Mouse (Mus musculus): ENCODE measurements around the gene Ugt1a7c.

The Ugt1a7c gene

DNA sequence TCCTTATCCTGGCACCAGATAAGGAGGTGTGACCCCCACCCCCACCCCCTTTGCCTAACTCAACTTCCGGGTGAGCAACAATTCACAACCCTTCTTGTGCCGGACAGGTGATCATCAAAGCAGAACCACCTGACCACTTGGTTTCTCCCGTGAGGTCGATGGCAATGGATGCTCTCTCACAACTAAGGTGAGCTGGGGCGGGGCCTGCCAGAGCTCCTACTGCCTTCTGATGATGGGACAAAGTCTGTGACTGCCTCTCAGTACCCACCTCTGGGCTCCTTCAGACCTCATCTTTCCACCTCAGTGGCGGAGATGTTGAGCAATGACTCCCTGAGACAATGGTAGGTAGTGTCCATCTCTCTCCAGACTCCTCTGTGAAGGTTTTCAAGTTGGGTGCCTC is 151.0 kb downstream of the Ugt1a7c start:
- DNase-seq, result no peak

DNA sequence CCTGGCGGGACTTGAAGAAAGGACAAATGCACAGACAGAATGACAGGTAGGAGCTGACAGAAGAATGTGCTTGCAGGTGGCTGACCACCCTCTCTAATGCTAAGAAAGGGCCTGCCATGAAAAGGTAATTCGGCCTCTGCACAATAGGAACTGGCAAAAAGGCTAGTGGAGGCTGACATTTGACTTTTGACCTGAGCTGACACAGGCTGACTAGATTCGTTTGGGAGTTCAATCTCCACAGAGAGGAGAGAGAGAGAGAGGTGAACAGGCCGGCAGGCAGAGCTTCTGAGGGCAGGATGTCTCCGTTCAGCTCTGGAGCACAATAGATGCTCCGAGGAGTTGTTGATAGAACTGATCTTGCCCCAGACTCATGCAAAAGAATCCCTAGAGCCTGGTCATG is 151.5 kb downstream of the Ugt1a7c start:
- DNase-seq, result no peak

DNA sequence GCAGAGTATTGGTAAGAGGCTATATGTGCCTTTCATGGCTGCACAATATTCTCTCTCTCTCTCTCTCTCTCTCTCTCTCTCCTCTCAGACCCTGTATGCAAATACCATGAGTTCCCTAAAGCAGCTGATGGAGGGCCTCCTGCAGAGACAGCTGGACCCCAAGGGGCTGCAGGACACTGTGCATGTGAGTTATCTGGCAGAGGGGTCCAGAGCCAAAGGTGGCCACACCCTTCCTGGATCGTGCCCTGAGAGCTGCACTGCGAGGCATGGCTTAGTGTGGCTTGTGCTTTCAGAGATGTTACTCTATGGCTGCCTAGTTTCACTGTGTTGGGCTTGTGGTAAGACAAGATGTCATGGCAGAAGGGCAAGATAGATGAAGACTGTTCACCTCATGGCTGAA is 152.8 kb downstream of the Ugt1a7c start:
- no peak for DNase-seq

DNA sequence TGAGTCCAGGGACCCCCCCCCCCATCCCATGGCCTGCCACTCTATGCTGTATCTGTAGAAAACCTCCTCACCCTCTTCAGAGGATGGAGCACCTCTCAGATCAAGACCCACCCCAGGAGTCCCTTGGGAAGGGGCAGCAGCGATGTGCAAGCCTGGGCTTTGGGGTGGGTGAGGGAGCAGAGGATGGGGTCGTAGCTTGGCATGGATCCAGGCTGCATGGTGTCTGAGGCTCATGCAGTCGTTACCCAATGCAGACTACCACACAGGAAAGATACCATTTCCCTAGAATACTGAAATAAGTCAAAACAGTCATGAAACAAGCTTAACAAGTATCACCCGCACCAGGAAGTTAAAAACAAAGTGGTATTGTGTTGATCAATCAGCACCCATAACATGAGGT is 153.8 kb downstream of the Ugt1a7c start:
- no peak for DNase-seq

DNA sequence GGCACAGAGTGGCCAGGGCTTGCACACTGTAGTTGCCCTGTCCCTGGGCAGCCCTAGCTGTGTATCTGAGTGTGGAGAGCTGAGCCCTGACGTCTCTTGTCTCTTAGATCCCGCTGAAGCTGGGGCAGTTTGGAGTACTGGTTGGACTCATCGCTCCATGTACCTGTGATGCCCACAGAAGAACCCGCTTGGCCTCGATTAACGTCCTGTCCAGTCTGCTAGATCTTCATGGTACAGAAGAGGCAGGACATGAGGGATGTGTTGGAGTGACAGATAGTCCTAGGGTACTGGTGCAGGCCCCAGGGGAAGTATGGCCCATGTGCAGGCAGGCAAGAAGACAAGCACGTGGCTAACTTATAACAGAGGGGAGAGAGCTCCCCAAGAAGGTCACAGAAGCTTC is 154.7 kb downstream of the Ugt1a7c start:
- DNase-seq, result no peak

DNA sequence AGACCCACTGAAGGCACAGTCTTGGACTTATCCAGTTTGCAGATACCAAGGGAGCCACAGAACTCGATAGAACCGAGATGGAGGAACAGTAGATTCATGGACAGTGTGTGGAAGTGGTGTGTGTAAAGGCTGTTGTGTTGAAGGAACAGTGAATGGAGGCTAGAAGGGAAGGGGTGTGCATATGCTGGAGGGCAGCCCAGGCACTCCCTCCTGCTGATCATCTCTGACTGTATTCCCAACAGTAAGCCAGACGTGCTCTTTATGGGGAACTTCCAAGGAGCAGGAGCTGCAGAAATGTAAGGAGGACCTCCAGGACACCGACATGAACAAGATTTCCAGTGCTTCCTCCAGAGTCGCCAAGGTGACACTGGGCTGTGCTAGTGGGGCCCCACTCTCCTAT is 155.2 kb downstream of the Ugt1a7c start:
- DNase-seq, result no peak

DNA sequence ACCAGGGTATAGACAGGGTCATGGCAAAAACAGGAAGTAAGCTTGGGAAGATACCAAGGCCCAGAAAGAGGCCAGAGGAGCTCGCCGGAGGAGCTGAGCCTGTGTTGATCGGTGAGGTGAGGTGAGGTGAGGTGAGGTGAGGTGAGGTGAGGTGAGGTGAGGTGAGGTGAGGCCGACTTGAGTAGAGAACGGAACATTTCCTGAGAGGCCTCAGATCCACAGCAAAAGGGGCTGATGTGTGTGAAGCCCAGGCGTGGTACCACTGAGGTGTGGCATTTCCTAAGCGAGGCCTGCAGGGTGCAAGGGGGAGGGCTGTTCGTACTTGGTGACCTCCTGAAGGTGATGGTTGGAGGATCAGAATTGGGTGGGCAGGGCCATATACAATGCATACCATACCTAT is 158.2 kb downstream of the Ugt1a7c start:
- no peak for DNase-seq

DNA sequence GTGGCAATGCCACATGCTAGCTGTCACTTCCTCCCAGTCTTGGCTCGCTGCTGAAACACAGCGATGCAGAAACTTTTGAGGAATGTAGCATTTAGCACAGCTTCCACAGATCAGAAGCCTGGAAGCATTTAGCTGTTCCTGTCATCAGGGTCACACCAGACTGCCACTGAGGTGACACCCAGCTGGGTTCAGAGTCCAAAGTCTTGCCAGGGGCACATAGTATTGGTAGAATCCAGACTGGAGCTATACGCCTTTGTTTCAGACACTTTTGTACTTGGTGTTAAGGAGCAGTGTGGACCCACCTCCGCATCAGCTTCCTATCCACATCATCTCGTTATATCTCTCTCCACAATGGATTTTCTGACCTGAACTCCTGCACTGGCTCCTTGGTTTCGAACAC is 158.7 kb downstream of the Ugt1a7c start:
- DNase-seq, result no peak

DNA sequence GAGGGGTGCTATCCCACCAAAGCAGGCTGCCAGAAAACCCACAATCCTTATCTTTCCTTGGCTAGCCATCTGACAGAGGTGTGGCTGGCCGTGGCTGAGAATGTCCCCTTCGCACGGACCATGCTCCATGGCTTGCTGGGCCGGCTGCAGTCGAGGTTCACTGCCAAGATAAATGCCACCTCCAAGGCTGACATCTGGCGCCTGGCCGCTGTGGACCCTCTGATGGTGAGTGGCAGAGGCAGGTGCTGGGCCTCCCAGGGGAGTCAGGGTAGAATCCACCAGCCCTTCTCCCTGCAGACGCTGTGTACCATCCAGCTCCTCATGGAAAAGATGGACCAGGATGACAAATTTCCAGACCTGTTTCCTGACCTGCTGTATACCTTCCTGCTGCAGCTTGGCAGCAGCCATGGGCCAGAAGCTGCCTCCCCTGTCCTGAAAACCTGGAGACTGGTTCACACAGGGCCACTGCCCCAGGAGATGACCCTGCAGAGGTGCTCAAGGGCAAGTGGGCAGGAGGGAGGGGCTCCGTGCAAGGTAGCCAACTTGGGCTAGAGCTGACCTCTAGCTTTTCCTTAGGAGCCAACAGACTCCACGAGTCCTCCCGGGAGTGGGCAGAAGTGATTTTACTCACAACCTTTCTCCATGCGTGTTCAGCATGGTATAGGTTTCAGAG is 160.1 kb downstream of the Ugt1a7c start:
- no peak for DNase-seq

DNA sequence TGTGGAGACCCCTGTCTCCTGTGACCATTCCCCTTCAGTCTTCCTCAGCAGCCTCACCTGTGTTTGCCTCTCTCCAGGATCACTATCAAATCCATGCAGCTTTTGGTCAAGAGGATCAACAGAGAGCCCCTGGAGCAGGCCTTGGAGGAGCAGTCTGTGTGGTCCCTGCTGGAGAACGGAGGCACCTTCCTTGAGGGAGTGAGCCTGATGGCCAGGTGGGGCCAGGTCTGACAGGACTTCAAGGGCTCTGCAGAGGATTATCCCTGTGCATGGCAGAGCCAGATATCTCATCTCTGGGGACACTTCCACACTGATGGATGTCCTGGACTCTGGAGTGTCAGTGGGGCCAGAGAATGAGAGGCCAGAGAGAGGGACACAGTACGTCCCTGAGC is 160.6 kb downstream of the Ugt1a7c start:
- DNase-seq, result no peak

DNA sequence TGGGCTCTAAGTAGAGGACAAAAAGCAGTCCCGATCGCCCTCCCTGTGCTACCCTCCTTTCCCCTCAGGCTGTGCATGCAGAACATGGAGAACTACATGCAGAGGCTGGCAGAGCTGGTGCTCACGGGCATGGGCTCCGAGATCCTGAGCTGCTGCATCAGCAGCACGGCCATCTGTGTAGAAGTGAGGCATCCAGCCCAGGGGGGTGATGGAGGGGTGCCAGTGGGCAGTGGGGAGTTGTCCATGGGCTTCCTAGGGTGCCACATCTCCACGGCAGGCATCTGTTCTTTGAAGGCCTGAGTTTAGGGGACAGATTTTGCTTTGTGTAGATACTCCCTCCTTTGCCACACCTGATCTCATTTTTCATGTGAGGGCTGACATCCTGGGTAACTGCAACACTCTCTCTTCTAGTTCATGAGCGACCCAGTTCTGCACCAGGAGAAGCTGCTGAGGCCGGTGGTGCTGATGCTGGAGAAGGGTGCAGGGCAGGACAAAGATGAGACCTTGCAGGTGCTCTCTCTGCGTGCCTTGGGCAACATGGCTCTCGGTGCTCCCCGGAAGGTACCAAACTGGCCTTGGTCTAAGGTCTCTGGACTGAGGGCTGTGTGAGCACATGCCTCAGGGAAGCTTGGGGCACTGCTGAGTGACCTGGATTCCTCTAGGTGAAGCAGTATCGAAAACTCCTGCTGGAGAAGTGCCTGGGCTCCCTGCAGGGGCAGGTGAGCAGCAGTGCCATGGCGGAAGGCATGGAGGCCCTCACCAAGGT is 161.3 kb downstream of the Ugt1a7c start:
- DNase-seq, result peak in 1 of 2 experiments; percentile 51

DNA sequence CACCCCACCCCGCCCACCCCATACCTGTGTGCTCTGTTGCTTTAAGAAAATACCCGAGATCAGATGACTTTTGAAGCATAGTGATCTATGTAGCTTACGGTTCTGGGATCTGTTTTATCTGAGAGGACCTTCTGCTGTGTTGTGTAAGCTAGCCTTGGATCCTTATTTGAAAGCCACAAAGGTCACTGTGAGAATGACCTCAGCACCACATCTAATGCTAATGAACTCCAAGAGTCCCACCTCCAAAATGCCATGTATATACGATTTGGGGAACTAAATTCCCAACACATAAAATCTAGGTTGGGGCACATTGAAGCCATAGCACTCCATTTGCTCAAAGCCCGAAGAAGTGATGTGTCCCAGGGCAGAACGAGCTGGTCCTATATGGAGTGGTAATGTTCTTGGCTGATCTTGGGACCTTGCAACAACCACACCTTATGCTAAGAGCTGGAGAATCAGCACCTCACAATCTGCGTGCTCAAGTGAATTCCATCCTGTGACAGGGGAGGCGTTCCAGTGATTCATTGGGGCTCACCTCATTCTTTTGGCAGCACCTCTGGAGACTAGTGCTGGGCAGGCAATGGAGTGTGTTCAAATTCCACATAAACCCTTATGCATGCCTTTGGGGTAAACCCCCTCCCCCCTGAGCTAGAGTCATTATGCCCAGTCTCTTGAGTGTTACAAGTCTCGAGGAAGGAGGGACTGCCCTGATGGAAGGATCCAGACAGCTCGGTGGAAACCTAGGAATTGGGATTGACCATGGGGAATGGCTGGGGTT is 162.2 kb downstream of the Ugt1a7c start:
- DNase-seq, result no peak

DNA sequence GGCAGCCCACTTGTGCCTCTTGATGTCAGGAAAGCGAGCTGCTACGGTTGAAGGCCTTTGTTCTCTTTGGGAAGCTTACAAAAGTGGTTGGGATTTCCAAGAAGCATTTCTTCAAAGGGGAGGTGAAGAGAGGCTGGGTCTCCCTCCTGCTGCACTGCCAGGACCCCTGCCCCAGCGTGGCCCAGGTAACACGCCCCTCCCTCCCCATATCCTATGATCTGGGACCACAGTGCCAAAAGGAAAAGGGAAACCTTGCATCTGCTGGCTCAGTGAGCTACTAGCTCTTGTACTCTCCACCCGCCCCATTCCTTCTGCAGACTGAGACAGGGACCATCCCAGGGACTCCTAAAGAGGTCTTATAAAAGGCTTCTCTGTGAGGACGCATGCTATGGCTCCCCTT is 162.8 kb downstream of the Ugt1a7c start:
- no peak for DNase-seq

DNA sequence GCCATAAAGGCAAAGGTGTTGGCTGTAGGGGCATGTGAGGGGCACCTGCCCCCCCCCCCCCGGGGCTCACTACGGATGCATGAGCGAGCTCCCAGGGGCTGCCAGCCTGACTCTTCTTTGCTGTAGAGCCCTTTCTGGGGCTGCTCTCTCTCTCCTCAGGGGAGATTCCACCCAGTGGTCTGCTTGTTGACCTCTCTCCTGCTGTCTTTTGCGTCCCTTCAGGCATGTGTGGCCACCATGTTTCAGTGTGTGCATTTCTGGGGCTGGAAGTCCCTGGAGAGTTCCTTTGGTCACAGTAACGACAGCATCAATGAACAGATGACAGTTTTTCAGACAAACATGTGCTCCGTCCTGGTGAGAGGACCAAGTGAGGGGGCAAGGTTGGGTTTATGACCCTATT is 163.5 kb downstream of the Ugt1a7c start:
- no peak for DNase-seq

DNA sequence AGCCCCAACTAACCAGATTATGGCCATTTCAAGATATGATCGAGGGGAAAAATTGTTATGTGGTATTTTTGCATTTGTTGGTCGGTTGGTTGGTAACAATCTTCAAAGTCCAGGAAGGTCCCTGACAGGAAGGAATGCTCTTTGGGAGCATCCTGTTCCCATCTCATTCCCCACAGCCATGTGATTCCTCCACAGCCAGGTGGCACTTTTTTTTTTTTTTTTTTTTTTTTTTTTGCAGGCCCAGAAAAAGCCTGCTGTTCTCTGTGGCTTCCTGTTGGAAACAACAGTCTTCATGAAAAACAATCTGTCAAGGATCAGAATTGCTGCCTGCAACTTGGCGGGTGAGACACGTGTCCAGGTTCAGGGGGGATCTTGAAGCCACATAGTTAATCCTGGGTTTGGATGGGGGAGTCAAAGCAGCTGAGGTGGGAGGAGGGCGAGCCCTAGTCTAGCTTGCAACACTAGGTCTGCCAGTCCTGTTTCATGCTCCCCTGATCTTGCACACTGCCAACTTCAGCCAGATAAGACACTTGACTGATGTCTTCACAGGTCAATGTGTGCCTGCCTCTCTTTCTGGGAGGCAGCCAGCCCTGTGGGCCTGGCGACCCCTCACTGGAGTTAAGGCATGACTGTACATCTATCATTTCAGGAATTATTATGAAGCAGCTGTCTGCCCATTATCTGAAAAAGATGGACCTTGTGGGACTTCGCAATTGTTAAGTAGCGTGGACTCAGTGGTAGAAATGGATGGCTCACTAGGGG is 164.2 kb downstream of the Ugt1a7c start:
- no peak for DNase-seq

DNA sequence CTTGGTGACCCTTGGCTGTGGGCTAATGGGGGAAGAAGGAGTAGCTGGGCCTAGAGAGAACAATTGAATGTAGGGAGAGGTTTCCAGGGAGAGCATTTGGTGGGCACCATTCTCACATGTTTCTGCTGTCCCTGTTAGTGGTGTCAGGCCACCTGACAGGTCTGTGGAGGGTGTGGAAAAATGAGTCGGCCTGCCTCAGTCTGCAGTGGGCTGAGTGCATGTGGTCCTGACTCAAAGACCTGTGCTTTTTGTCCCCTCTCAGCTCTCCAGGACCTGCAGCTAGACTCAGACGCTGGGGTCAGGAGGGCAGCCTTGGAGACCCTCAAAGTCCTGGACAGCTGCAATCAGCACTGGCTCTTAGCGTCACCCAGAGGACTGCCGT is 164.8 kb downstream of the Ugt1a7c start:
- DNase-seq, result no peak

DNA sequence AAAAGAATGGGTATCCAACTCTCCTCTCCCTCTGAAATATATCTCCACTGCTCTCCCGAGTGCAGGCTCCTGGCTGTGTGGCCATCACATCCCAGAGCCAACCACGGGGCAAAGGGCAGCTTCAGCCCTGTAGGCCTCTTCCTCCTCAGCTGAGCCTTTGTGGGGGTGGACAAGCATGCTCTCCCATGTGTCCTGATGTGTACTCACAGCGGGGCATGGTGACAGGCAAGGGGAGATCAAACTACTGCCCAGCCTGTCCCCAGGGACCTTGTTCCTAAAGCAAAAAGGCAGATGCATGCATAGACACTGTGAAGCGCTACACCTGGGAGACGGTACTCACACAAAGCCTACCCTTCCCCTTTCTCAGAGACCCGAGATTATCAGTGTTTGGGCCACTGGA is 165.3 kb downstream of the Ugt1a7c start:
- DNase-seq, result no peak

DNA sequence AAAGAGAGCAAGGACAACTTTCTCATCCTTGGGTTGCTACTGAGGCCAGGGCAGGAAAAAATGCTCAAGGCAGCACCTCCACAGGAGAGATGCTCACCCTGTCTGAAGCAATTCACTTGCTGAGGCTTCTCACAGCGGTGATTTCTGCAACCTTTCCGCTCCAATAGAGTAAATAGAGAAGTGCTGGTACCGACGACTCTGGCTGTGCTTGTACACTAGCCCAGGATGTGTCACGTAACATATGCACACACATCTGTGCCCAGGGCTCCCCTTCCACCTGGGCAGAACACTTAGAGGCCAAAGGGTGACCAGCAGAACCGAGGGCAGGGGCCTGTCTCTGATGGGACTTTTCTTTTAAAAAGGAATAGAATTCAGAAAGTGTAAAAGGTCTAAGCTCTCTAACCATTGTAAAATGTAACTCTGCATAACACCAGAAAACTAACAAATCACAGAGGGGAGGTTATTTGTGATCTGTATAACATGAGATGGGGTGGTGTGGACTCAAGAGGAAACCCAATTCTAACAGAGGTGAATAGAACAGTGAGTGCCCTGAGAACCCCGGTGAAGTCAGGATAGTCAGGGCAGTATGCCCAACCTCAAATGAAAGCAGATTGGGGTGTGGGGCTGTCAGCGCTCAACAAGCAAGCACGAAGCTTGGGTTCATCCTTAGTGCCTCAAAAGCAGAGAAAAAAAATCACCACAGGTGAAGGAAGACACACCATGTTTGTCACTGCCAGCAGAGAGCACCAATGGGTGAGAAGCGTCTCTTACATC is 165.9 kb downstream of the Ugt1a7c start:
- no peak for DNase-seq

DNA sequence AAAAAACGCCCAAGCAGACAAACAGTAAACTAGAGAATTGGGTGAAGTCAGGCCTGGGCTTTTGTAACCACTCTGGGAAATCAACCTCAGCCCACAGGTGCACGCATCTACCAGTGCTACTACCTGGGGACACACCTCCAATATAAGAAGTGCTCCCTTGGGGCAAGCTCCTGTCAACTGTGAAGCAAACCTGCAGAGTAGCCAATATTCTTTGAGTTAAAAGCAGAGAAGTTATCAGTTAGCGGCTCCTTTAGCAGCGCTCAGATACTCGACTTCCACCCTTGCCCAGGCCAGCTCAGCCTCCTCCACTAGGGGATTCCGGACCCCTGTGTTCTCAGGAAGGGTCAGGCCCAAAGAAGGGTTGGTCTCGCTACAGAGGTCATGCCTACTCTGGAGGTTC is 166.8 kb downstream of the Ugt1a7c start:
- no peak for DNase-seq

DNA sequence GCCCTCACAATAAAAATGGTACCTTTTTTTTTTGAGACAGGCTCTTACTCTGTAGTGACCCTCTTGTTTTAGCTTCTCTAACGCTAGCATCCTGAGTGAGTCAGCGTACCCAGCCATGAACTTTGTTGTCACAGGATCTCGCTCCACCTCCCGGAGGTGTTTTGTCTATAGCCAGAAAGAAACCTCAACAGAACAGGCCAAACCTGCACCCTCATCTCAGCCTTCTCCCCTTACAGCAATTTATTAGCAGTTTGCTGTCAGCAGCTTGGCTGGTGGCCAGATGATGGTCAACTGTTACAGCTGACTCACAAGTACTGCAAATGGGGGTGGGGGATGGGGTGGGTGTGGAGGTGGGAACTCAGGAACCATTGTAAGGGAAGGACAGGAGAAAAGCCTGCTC is 167.4 kb downstream of the Ugt1a7c start:
- DNase-seq, result no peak

DNA sequence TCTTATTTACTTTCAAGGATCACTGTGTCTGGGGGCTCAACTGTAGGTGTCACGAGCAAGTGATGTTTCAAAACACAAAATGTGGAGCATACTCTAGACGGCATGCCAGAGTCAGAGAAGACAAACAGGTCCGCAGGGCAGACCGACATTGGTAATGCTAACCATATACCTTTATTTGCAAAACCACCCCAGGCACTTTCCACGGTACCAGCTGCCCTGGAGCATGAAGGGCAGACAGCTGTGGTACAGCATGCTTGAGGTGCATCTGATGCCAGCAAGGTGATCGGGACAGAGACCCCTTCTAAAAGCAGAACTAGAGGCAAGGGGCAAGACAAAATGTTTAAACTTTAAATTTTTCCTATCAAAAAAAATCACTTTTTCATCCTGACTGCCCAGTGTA is 168.1 kb downstream of the Ugt1a7c start:
- DNase-seq, result no peak

DNA sequence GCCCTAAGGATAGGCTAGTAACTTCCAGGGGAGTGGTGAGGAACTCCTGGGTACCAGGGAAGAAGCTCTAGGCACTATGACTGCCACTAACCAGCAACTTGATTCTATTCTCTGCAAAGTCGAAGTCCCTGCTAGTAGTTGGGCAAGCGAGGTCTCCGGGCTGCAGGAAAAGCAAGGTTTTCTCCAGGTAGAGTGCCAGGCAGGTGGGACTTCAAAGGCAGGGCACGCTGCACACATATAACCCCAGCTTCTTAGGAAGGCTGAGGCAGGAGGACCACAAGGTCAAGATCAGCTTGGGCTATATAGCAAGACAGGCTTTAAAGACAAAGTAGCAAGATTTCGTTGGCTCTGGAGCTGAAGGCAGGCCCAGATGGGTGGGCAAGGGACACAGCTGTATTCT is 168.9 kb downstream of the Ugt1a7c start:
- no peak for DNase-seq
